Comparison of ENCODE assay signal across 38 mouse cellular contexts in the genomic region with DNA sequence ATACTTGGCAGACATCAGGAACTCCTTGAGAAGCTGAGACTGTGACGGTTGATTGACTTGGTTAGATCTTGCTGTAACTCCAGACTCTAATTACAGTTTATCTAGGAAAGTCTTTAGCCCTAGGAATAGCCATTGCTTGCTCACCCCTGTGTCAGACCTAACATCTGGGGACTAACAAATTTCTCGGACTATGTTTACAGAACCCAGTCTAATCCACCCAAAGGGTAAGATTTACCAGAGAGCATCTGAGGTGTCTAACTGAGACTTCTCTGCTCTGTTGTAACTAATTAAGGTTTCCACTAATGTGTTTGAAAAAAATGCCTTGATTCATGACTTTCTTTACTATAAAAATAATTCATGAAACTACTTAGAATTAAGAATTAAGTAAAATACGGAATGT. TPM values are rescaled to one million over a fixed set of nuclear protein-coding genes. Genes with fewer than 3 reads are reported as not detected.
"Had no signal": no experiment of that assay in that cellular context is flagged by ENCODE, and none has a peak within 500 bp of the region (broad histone marks: within the 10 kb centered on the region; RNA-seq: fewer than 3 reads in every experiment).

No protein-coding gene starts in this region.

- ATAC-seq: liver, embryonic 12.5 days; liver, postnatal 0 days; lung, postnatal 0 days; midbrain, embryonic 13.5 days; midbrain, embryonic 15.5 days; midbrain, embryonic 16.5 days had no signal

- H3K9ac ChIP-seq: limb, embryonic 12.5 days; limb, embryonic 13.5 days; limb, embryonic 15.5 days; liver, embryonic 12.5 days; liver, embryonic 13.5 days; liver, embryonic 14.5 days; liver, embryonic 15.5 days; liver, postnatal 0 days; lung, embryonic 14.5 days; lung, embryonic 15.5 days; midbrain, embryonic 12.5 days; midbrain, embryonic 13.5 days; midbrain, embryonic 15.5 days; neural tube, embryonic 12.5 days; neural tube, embryonic 13.5 days had no signal

- H3K36me3 ChIP-seq: limb, embryonic 10.5 days; limb, embryonic 12.5 days; limb, embryonic 13.5 days; limb, embryonic 15.5 days; liver, embryonic 12.5 days; liver, embryonic 13.5 days; liver, embryonic 15.5 days; lung, embryonic 15.5 days; midbrain, embryonic 10.5 days; midbrain, embryonic 12.5 days; midbrain, embryonic 13.5 days; midbrain, embryonic 15.5 days; neural tube, embryonic 12.5 days; neural tube, embryonic 13.5 days had no signal

- H3K9me3 ChIP-seq: limb, embryonic 10.5 days; limb, embryonic 12.5 days; limb, embryonic 13.5 days; limb, embryonic 15.5 days; liver, embryonic 12.5 days; liver, embryonic 13.5 days; liver, embryonic 15.5 days; lung, embryonic 15.5 days; megakaryocyte, embryonic 14.5 days; midbrain, embryonic 10.5 days; midbrain, embryonic 12.5 days; midbrain, embryonic 13.5 days; midbrain, embryonic 15.5 days; neural tube, embryonic 12.5 days; neural tube, embryonic 13.5 days had no signal

- DNase-seq: left cerebral cortex, postnatal 4 days; liver; liver, embryonic 13.5 days; liver, postnatal 0 days; lung, adult 18-20 months; lung, adult 2 months; lung, embryonic 14.5 days; lung, postnatal 10 days; lung, postnatal 14 days; lung, postnatal 36 days; lung, postnatal 4 days had no signal

- H3K27me3 ChIP-seq: limb, embryonic 12.5 days; limb, embryonic 13.5 days; limb, embryonic 15.5 days; liver, embryonic 12.5 days; liver, embryonic 13.5 days; liver, embryonic 15.5 days; lung, embryonic 15.5 days; megakaryocyte, embryonic 14.5 days; midbrain, embryonic 12.5 days; midbrain, embryonic 13.5 days; midbrain, embryonic 15.5 days; neural tube, embryonic 12.5 days; neural tube, embryonic 13.5 days had no signal

- H3K4me3 ChIP-seq: limb, embryonic 10.5 days; limb, embryonic 12.5 days; limb, embryonic 13.5 days; limb, embryonic 15.5 days; liver, embryonic 12.5 days; liver, embryonic 13.5 days; liver, embryonic 15.5 days; lung, embryonic 15.5 days; megakaryocyte, embryonic 14.5 days; midbrain, embryonic 10.5 days; midbrain, embryonic 12.5 days; midbrain, embryonic 13.5 days; midbrain, embryonic 15.5 days; myocyte; neural tube, embryonic 12.5 days; neural tube, embryonic 13.5 days had no signal

- H3K27ac ChIP-seq: limb, embryonic 10.5 days; limb, embryonic 12.5 days; limb, embryonic 13.5 days; limb, embryonic 15.5 days; liver, embryonic 12.5 days; liver, embryonic 13.5 days; liver, embryonic 14.5 days; liver, embryonic 15.5 days; lung, embryonic 15.5 days; macrophage; midbrain, embryonic 10.5 days; midbrain, embryonic 12.5 days; midbrain, embryonic 13.5 days; midbrain, embryonic 15.5 days; neural tube, embryonic 12.5 days; neural tube, embryonic 13.5 days had no signal

- H3K4me1 ChIP-seq: limb, embryonic 15.5 days; liver, embryonic 12.5 days; liver, embryonic 13.5 days; liver, embryonic 15.5 days; lung, embryonic 15.5 days; megakaryocyte, embryonic 14.5 days; midbrain, embryonic 10.5 days; midbrain, embryonic 12.5 days; midbrain, embryonic 13.5 days; midbrain, embryonic 15.5 days; neural tube, embryonic 12.5 days; neural tube, embryonic 13.5 days had no signal

- H3K4me2 ChIP-seq: limb, embryonic 12.5 days; limb, embryonic 13.5 days; limb, embryonic 15.5 days; liver, embryonic 11.5 days; liver, embryonic 12.5 days; liver, embryonic 13.5 days; liver, embryonic 15.5 days; lung, embryonic 14.5 days; lung, embryonic 15.5 days; midbrain, embryonic 11.5 days; midbrain, embryonic 12.5 days; midbrain, embryonic 13.5 days; midbrain, embryonic 15.5 days; neural tube, embryonic 12.5 days; neural tube, embryonic 13.5 days had no signal

RNA-seq across cellular contexts. Expression of a gene that starts 32.2 kb away (rescaled TPM):
- polyA plus RNA-seq: limb, embryonic 10.5 days; limb, embryonic 11.5 days; limb, embryonic 12.5 days; limb, embryonic 13.5 days; limb, embryonic 14.5 days; limb, embryonic 15.5 days; liver, adult 2 months; liver, embryonic 11.5 days; liver, embryonic 12.5 days; liver, embryonic 13.5 days; liver, embryonic 14.5 days; liver, embryonic 15.5 days; liver, embryonic 16.5 days; liver, postnatal 0 days; lung, adult 2 months; lung, embryonic 14.5 days; lung, embryonic 15.5 days; lung, embryonic 16.5 days; lung, postnatal 0 days; macrophage; midbrain, embryonic 10.5 days; midbrain, embryonic 11.5 days; midbrain, embryonic 12.5 days; myocyte; neural tube, embryonic 11.5 days; neural tube, embryonic 12.5 days had no signal
